Mouse (Mus musculus): ENCODE measurements around the gene Klhl5.

DNA sequence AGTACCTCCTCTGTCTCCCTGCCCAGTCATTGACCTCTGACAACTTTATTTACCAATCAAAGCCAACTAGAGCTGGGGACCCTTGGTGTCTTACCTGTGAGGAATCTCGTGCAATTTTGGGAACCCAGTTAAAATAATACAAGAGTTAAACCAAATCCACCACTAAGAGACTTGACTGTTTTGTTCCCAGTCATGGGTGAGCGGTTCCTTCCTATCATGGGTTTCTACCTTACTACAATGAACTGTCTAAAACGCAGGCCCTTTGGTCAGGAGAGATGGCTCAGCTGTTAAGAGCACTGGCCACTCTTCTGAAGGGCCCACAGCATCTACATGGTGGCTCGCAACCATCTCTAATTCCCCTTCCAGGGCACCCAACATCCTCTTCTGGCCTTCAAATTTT is 25.5 kb upstream of the Klhl5 start:
- TF ChIP-seq POLR2A (IDR thresholded peaks at IDR 0.05; ENCODE audit: insufficient read length, low read depth), result no peak
- no peak for TF ChIP-seq POLR2AphosphoS2 (IDR thresholded peaks at IDR 0.05; ENCODE audit: insufficient read length, low read depth)
- no peak for TF ChIP-seq MYOG (IDR thresholded peaks at IDR 0.05; ENCODE audit: control insufficient read depth in 1 of 3, insufficient read depth in 1 of 3, insufficient read length in 2 of 3, low read depth in 2 of 3)
- no peak for TF ChIP-seq USF1 (IDR thresholded peaks at IDR 0.05; ENCODE audit: low read depth)
- no peak for TF ChIP-seq SRF (IDR thresholded peaks at IDR 0.05; ENCODE audit: control insufficient read depth, insufficient read length, low read depth)
- TF ChIP-seq TCF12 (IDR thresholded peaks at IDR 0.05; ENCODE audit: insufficient read depth, poor library complexity, severe bottlenecking), result no peak
- TF ChIP-seq MYOD1 (IDR thresholded peaks at IDR 0.05; ENCODE audit: control insufficient read depth in 1 of 3, insufficient read length in 2 of 3, low read depth in 2 of 3), result no peak
- TF ChIP-seq E2F4 (IDR thresholded peaks at IDR 0.05; ENCODE audit: insufficient read depth), result no peak
- TF ChIP-seq MAX (IDR thresholded peaks at IDR 0.05; ENCODE audit: low read depth), result no peak
- TF ChIP-seq REST (IDR thresholded peaks at IDR 0.05; ENCODE audit: insufficient read depth, insufficient read length), result no peak
